Mouse (Mus musculus): ENCODE data around the gene Ascl4. TPM values are rescaled to one million over a fixed set of nuclear protein-coding genes. Genes with fewer than 3 reads are reported as not detected.

Gene Ascl4
- polyA plus RNA-seq, 2 experiments, result 0.24 to 0.44 TPM

GRCm38 (mm10) chr10:85953401-85953800 is 25.9 kb downstream of the Ascl4 start:
- TF ChIP-seq POLR2A (IDR thresholded peaks at IDR 0.05; ENCODE audit: borderline replicate concordance, extremely low read depth, insufficient read depth, insufficient read length), result no peak
- H3K4me1 ChIP-seq (ENCODE audit: control insufficient read depth, insufficient read depth, low read length), result no peaks in the 10 kb centered on the region
- 83% methylated on average over 3 of the region's 3 CpGs for WGBS
- no peak overlapping the region for H3K27ac ChIP-seq (replicated peaks; ENCODE audit: low read depth, low read length)
- no peak overlapping the region for H3K4me3 ChIP-seq (replicated peaks; ENCODE audit: low read length)
- ATAC-seq (ENCODE audit: low FRiP score, low read depth), result no peak
- H3K9me3 ChIP-seq (ENCODE audit: control insufficient read depth, low read length), result no peaks in the 10 kb centered on the region
- H3K9ac ChIP-seq (ENCODE audit: low read depth, low read length, severe bottlenecking), result no peak overlapping the region
- peaks cover 63% of the 10 kb centered on the region for H3K36me3 ChIP-seq (ENCODE audit: control insufficient read depth, insufficient read depth, low read length)
- no peak for DNase-seq (ENCODE audit: low spot score)
- no peaks in the 10 kb centered on the region for H3K27me3 ChIP-seq (ENCODE audit: control insufficient read depth, insufficient read depth, low read length)
- H3K4me2 ChIP-seq (replicated peaks; ENCODE audit: low read depth, low read length, severe bottlenecking), result no peak overlapping the region

GRCm38 (mm10) chr10:85954429-85954828 is 26.9 kb downstream of the Ascl4 start:
- DNase-seq (ENCODE audit: low spot score) (no peak), ATAC-seq (ENCODE audit: low FRiP score, low read depth) (no peak)
- TF ChIP-seq POLR2A (IDR thresholded peaks at IDR 0.05; ENCODE audit: borderline replicate concordance, extremely low read depth, insufficient read depth, insufficient read length), result no peak
- Histone ChIP-seq H3K27ac (replicated peaks; ENCODE audit: low read depth, low read length) (no peak overlapping the region), H3K4me1 (ENCODE audit: control insufficient read depth, insufficient read depth, low read length) (no peaks in the 10 kb centered on the region), H3K9me3 (ENCODE audit: control insufficient read depth, low read length) (no peaks in the 10 kb centered on the region), H3K4me2 (replicated peaks; ENCODE audit: low read depth, low read length, severe bottlenecking) (no peak overlapping the region), H3K4me3 (replicated peaks; ENCODE audit: low read length) (no peak overlapping the region), H3K27me3 (ENCODE audit: control insufficient read depth, insufficient read depth, low read length) (no peaks in the 10 kb centered on the region), H3K9ac (ENCODE audit: low read depth, low read length, severe bottlenecking) (no peak overlapping the region), H3K36me3 (ENCODE audit: control insufficient read depth, insufficient read depth, low read length) (peaks cover 53% of the 10 kb centered on the region)
- WGBS, result 89% methylated on average over 2 of the region's 2 CpGs

GRCm38 (mm10) chr10:85956871-85957419 is 29.5 kb downstream of the Ascl4 start:
- H3K9ac ChIP-seq (ENCODE audit: low read depth, low read length, severe bottlenecking), result peak overlapping the region; percentile 94
- H3K4me1 ChIP-seq (ENCODE audit: control insufficient read depth, insufficient read depth, low read length), result no peaks in the 10 kb centered on the region
- ATAC-seq (ENCODE audit: low FRiP score, low read depth) (no peak), DNase-seq (ENCODE audit: low spot score) (no peak)
- WGBS, result 2% methylated on average over 20 of the region's 20 CpGs
- H3K4me3 ChIP-seq (replicated peaks; ENCODE audit: low read length), result peak overlapping the region; percentile 94
- peaks cover 31% of the 10 kb centered on the region for H3K36me3 ChIP-seq (ENCODE audit: control insufficient read depth, insufficient read depth, low read length)
- peak overlapping the region; percentile 83 for H3K27ac ChIP-seq (replicated peaks; ENCODE audit: low read depth, low read length)
- no peaks in the 10 kb centered on the region for H3K27me3 ChIP-seq (ENCODE audit: control insufficient read depth, insufficient read depth, low read length)
- peak overlapping the region; percentile 77 for H3K4me2 ChIP-seq (replicated peaks; ENCODE audit: low read depth, low read length, severe bottlenecking)
- no peaks in the 10 kb centered on the region for H3K9me3 ChIP-seq (ENCODE audit: control insufficient read depth, low read length)
- TF ChIP-seq POLR2A (IDR thresholded peaks at IDR 0.05; ENCODE audit: borderline replicate concordance, extremely low read depth, insufficient read depth, insufficient read length), result no peak

- peak; percentile 59; the same call in 1 of the 2 replicates for TF ChIP-seq POLR2A (IDR thresholded peaks at IDR 0.05; ENCODE audit: borderline replicate concordance, extremely low read depth, insufficient read depth, insufficient read length)
- DNase-seq (ENCODE audit: low spot score) (peak; percentile 98), ATAC-seq (ENCODE audit: low FRiP score, low read depth) (peak; percentile 90)
- Histone ChIP-seq H3K4me1 (ENCODE audit: control insufficient read depth, insufficient read depth, low read length) (no peaks in the 10 kb centered on the region), H3K27me3 (ENCODE audit: control insufficient read depth, insufficient read depth, low read length) (no peaks in the 10 kb centered on the region), H3K36me3 (ENCODE audit: control insufficient read depth, insufficient read depth, low read length) (peaks cover 26% of the 10 kb centered on the region), H3K9ac (ENCODE audit: low read depth, low read length, severe bottlenecking) (peak within 1 kb of the TSS; percentile 94), H3K9me3 (ENCODE audit: control insufficient read depth, low read length) (no peaks in the 10 kb centered on the region), H3K27ac (replicated peaks; ENCODE audit: low read depth, low read length) (peak within 1 kb of the TSS; percentile 83), H3K4me3 (replicated peaks; ENCODE audit: low read length) (peak within 1 kb of the TSS; percentile 94), H3K4me2 (replicated peaks; ENCODE audit: low read depth, low read length, severe bottlenecking) (peak within 1 kb of the TSS; percentile 77)
- 0% methylated on average over 36 of the region's 38 CpGs for WGBS
These were observed 30.0 kb downstream of the Ascl4 start, which contains the start of gene Rtcb for GRCm38 (mm10) chr10:85957464-85957950. TSS of gene Rtcb (minus strand) at chr10:85957823.

GRCm38 (mm10) chr10:85962897-85963296 is 35.4 kb downstream of the Ascl4 start:
- H3K4me1 ChIP-seq (ENCODE audit: control insufficient read depth, insufficient read depth, low read length), result no peaks in the 10 kb centered on the region
- ATAC-seq (ENCODE audit: low FRiP score, low read depth), result no peak
- no peaks in the 10 kb centered on the region for H3K36me3 ChIP-seq (ENCODE audit: control insufficient read depth, insufficient read depth, low read length)
- TF ChIP-seq POLR2A (IDR thresholded peaks at IDR 0.05; ENCODE audit: borderline replicate concordance, extremely low read depth, insufficient read depth, insufficient read length), result no peak
- no peaks in the 10 kb centered on the region for H3K27me3 ChIP-seq (ENCODE audit: control insufficient read depth, insufficient read depth, low read length)
- H3K9me3 ChIP-seq (ENCODE audit: control insufficient read depth, low read length), result no peaks in the 10 kb centered on the region
- 64% methylated on average over 9 of the region's 9 CpGs for WGBS
- DNase-seq (ENCODE audit: low spot score), result no peak
- no peak overlapping the region for H3K27ac ChIP-seq (replicated peaks; ENCODE audit: low read depth, low read length)
- no peak overlapping the region for H3K4me2 ChIP-seq (replicated peaks; ENCODE audit: low read depth, low read length, severe bottlenecking)
- H3K9ac ChIP-seq (ENCODE audit: low read depth, low read length, severe bottlenecking), result no peak overlapping the region
- no peak overlapping the region for H3K4me3 ChIP-seq (replicated peaks; ENCODE audit: low read length)

All from limb, embryonic 14.5 days (tissue).